Mouse (Mus musculus) limb, embryonic 13.5 days (tissue): ENCODE results near the gene Gm27021. TPM values are rescaled to one million over a fixed set of nuclear protein-coding genes. Genes with fewer than 3 reads are reported as not detected.

Source experiments
- ATAC-seq: fragments of 200-750 bp; cut with Nextera tagmentation; 2 replicates; pipeline ENCODE4 v1.8.0; 2017; ENCODE audit warnings: low read depth, moderate number of reproducible peaks, moderate TSS enrichment; ENCODE audit not compliant: low FRiP score
- H3K27ac ChIP-seq: fragments of 300-500 bp; sonication (generic); 2 replicates; pipeline ENCODE4 v1.5.1; 2015; ENCODE audit warnings: inconsistent platforms, mild to moderate bottlenecking, moderate library complexity
- H3K27me3 ChIP-seq: fragments of 300-500 bp; sonication (generic); 2 replicates; pipeline ENCODE4 v1.6.1; 2015; ENCODE audit warnings: mild to moderate bottlenecking, inconsistent platforms
- H3K36me3 ChIP-seq: fragments of 300-500 bp; sonication (generic); 2 replicates; pipeline ENCODE4 v1.6.1; 2015; ENCODE audit warnings: inconsistent platforms, mild to moderate bottlenecking, moderate library complexity
- H3K4me1 ChIP-seq: fragments of 300-500 bp; sonication (generic); 2 replicates; pipeline ENCODE4 v1.6.1; 2015; ENCODE audit warnings: inconsistent platforms
- H3K4me2 ChIP-seq: fragments of 300-500 bp; sonication (generic); replicated peaks from 2 replicates; pipeline ENCODE4 v1.6.1; 2015; ENCODE audit warnings: inconsistent platforms, mild to moderate bottlenecking, moderate library complexity
- H3K4me3 ChIP-seq: fragments of 300-500 bp; sonication (generic); 2 replicates; pipeline ENCODE4 v1.5.1; 2015; ENCODE audit warnings: moderate library complexity, mild to moderate bottlenecking, inconsistent platforms
- H3K9ac ChIP-seq: fragments of 300-500 bp; sonication (generic); 2 replicates; pipeline ENCODE4 v1.6.1; 2015; ENCODE audit warnings: mild to moderate bottlenecking, inconsistent platforms
- H3K9me3 ChIP-seq: fragments of 300-500 bp; sonication (generic); 2 replicates; pipeline ENCODE4 v1.6.1; 2016; ENCODE audit warnings: inconsistent platforms
- WGBS: fragments of 180-500 bp; shearing (Covaris S2); methylation state at CpG from one replicate; pipeline ENCODE4 v1.1.7; 2015; 5-methylcytosine and 5-hydroxymethylcytosine counted together
- polyA plus RNA-seq: library from polyadenylated mRNA; unstranded; fragments of >200 nt; fragmentation: Nextera tagmentation; extraction: Ambion mirVana; gene quantifications from 2 replicates; pipeline ENCODE4 v1.2.1, GENCODE M21; 2015

Gm27021 gene
- polyA plus RNA-seq, 1 experiment from 2014 or later: 5.5 TPM

- Histone ChIP-seq H3K9ac (no peak overlapping the region), H3K27ac (no peak overlapping the region), H3K4me3 (no peak overlapping the region), H3K4me1 (peaks cover 55% of the 10 kb centered on the region), H3K36me3 (peaks cover 69% of the 10 kb centered on the region), H3K27me3 (no peaks in the 10 kb centered on the region), H3K4me2 (no peak overlapping the region), H3K9me3 (no peaks in the 10 kb centered on the region)
- no peak for ATAC-seq
- 97% methylated on average over 37 of the region's 37 CpGs for WGBS
Measured at GRCm38 (mm10) chr8:120568164-120568798, 99.6 kb downstream of the Gm27021 start.

DNA sequence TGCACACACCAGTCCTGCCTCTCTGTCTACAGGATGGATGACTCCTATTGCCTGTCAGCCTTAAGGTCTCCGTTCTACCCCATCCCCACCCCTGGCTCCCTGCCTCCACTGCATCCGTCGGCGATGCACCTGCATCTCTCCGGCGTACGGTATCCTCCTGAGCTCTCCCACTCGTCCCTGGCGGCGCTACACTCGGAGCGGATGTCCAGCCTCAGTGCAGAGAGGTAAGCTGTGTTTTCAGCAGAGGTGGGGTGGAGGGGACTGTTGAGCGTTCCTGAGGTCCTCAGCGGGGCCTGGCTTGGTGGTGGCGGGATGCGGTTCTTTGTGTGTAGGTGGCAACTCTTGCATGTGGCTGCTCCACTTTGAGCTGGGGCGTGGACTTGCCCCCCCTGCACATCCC, 100.1 kb downstream of the Gm27021 start:
- 95% methylated on average over 17 of the region's 17 CpGs for WGBS
- H3K27ac ChIP-seq: no peak overlapping the region
- no peaks in the 10 kb centered on the region for H3K27me3 ChIP-seq
- no peak for ATAC-seq
- no peak overlapping the region for H3K4me2 ChIP-seq
- H3K4me1 ChIP-seq: peaks cover 56% of the 10 kb centered on the region
- H3K9me3 ChIP-seq: no peaks in the 10 kb centered on the region
- no peak overlapping the region for H3K9ac ChIP-seq
- H3K4me3 ChIP-seq: no peak overlapping the region
- peaks cover 63% of the 10 kb centered on the region for H3K36me3 ChIP-seq

DNA sequence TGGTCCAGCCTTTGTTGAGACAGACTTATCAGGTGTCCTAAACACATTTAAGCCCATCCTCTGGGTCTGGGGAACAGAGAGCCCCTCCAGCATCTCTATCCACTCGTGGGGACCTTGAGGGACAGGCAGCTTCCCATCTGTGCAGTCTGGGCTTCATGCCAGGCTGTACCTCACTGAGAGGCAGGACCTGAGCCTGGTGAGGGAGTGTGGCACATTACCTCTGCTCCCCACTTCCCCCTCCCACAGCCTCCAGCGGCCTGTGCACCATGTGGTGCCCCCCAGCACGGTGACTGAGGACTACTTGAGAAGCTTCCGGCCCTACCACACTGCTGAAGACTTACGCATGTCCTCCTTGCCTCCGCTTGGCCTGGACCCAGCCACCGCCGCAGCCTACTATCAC, 101.2 kb downstream of the Gm27021 start:
- Histone ChIP-seq H3K27ac (no peak overlapping the region), H3K4me3 (no peak overlapping the region), H3K36me3 (peaks cover 53% of the 10 kb centered on the region), H3K9me3 (no peaks in the 10 kb centered on the region), H3K4me1 (peaks cover 66% of the 10 kb centered on the region), H3K27me3 (no peaks in the 10 kb centered on the region), H3K9ac (peak overlapping the region; percentile 8; the same call in 1 of the 2 replicates), H3K4me2 (no peak overlapping the region)
- ATAC-seq: no peak
- WGBS: 75% methylated on average over 8 of the region's 8 CpGs

GRCm38 (mm10) chr8:120565151-120565711, 102.6 kb downstream of the Gm27021 start:
- Histone ChIP-seq H3K27ac (no peak overlapping the region), H3K36me3 (peaks cover 39% of the 10 kb centered on the region), H3K9me3 (no peaks in the 10 kb centered on the region), H3K9ac (no peak overlapping the region), H3K4me1 (peaks cover 69% of the 10 kb centered on the region), H3K4me3 (no peak overlapping the region), H3K27me3 (no peaks in the 10 kb centered on the region), H3K4me2 (no peak overlapping the region)
- no peak for ATAC-seq
- 23% methylated on average over 7 of the region's 7 CpGs for WGBS

DNA sequence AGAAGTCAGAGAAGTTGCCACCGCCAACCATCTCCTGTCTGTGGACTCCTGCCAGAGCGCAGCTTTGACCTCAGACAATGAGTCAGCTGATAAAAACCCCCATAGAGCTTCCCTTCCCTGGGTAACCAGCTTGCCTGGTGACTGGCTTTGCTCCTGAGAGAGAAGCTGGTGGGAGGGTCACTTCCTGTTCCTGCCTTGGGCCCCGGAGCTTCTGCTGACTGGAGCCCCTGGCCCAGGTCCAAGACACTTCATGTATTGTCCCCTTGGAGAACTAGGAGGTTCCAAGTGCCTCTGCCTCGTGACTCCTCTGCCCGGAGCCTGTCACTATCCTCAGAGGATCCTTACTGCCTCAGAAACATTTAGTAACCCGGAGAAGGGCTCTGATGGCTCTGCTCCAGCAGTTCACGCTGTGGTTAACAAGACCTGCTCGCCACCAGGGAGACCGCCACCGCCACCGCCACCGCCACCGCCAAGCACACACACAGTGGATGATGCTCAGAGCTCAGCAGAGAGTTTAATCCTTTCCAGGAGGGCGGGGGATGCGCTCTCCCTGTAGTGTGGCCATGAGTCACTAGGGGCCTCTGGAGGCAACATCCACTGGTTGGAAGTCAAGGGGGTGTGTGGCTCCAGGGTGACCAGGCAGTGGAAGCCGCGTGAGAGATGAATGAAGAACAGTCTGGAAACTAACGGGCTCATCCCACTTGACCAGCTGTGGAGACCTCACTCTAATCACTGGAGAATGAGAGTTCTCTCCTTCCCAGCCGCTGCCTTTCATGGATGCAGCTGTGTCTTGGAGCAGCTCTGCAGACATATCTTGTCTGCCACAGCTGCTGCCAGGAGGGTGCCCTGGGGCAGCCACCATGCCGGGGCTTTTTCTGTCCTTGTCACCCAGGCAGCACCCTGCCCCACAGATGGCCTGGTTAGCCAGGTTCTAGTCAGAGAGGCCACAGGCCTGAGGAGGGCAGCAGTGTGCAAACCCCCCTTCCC, 103.7 kb downstream of the Gm27021 start:
- Histone ChIP-seq H3K4me1 (peaks cover 73% of the 10 kb centered on the region), H3K9ac (peak overlapping the region; percentile 20; the same call in 1 of the 2 replicates), H3K9me3 (no peaks in the 10 kb centered on the region), H3K4me3 (no peak overlapping the region), H3K36me3 (peaks cover 29% of the 10 kb centered on the region), H3K4me2 (peak overlapping the region; percentile 12; the same call in 1 of the 2 replicates), H3K27ac (peak overlapping the region; percentile 67; the same call in 1 of the 2 replicates), H3K27me3 (no peaks in the 10 kb centered on the region)
- WGBS: 20% methylated on average over 20 of the region's 20 CpGs
- ATAC-seq: no peak

GRCm38 (mm10) chr8:120563348-120563724, 104.5 kb downstream of the Gm27021 start:
- Histone ChIP-seq H3K27ac (peak overlapping the region; percentile 67; the same call in 1 of the 2 replicates), H3K4me3 (no peak overlapping the region), H3K9ac (peak overlapping the region; percentile 20; the same call in 1 of the 2 replicates), H3K36me3 (peaks cover 21% of the 10 kb centered on the region), H3K27me3 (no peaks in the 10 kb centered on the region), H3K4me1 (peaks cover 81% of the 10 kb centered on the region), H3K9me3 (no peaks in the 10 kb centered on the region), H3K4me2 (0 out of 2 replicates have a peak overlapping the region, but pooled peaks have one; percentile 12)
- no peak for ATAC-seq
- WGBS: 7% methylated on average over 8 of the region's 8 CpGs

DNA sequence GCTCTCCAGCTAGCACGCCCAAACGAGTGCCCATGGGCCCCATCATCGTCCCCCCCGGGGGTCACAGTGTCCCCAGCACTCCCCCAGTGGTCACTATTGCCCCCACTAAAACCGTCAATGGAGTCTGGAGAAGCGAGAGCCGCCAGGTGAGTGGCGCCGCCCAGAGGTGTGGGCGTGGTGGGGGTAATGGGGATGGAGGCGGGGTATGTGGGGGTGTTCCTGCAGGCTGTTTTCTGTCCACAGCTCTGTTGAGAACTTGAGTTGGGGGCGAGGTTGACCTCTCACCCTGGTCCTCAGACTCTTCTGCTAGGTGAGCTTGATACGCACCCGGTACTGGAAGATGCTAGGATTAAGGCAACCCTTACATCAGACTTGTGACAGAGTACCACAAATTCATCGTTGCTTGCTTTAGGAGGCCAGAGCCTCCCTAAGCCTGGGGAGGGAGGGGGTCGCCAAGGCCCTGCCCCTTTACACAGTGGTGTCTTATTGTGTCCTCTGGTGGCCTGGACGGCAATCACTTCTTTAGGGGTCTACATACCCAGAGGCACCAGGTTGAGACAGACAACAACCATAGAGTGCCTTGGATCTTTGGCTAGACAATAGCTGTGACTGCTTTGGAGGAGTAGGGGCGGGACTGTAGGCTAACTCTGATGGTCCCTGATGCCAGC, 105.1 kb downstream of the Gm27021 start:
- ATAC-seq: no peak
- H3K4me2 ChIP-seq: 0 out of 2 replicates have a peak overlapping the region, but pooled peaks have one; percentile 12
- peaks cover 86% of the 10 kb centered on the region for H3K4me1 ChIP-seq
- WGBS: 63% methylated on average over 18 of the region's 18 CpGs
- H3K27ac ChIP-seq: peak overlapping the region; percentile 28; the same call in 1 of the 2 replicates
- peaks cover 16% of the 10 kb centered on the region for H3K36me3 ChIP-seq
- H3K4me3 ChIP-seq: no peak overlapping the region
- no peaks in the 10 kb centered on the region for H3K9me3 ChIP-seq
- H3K9ac ChIP-seq: peak overlapping the region; percentile 20; the same call in 1 of the 2 replicates
- no peaks in the 10 kb centered on the region for H3K27me3 ChIP-seq

- Histone ChIP-seq H3K4me1 (peaks cover 95% of the 10 kb centered on the region), H3K27ac (no peak overlapping the region), H3K4me2 (no peak overlapping the region), H3K27me3 (no peaks in the 10 kb centered on the region), H3K4me3 (no peak overlapping the region), H3K36me3 (peaks cover 5% of the 10 kb centered on the region), H3K9me3 (no peaks in the 10 kb centered on the region), H3K9ac (no peak overlapping the region)
- no peak for ATAC-seq
- WGBS: 83% methylated on average over 22 of the region's 22 CpGs
Measured at GRCm38 (mm10) chr8:120561539-120562435, 106.1 kb downstream of the Gm27021 start.

- no peak overlapping the region for H3K27ac ChIP-seq
- no peaks in the 10 kb centered on the region for H3K9me3 ChIP-seq
- H3K4me3 ChIP-seq: no peak overlapping the region
- H3K27me3 ChIP-seq: no peaks in the 10 kb centered on the region
- 64% methylated on average over 5 of the region's 5 CpGs for WGBS
- H3K4me2 ChIP-seq: no peak overlapping the region
- no peak for ATAC-seq
- no peaks in the 10 kb centered on the region for H3K36me3 ChIP-seq
- no peak overlapping the region for H3K9ac ChIP-seq
- H3K4me1 ChIP-seq: peaks cover 95% of the 10 kb centered on the region
Measured at GRCm38 (mm10) chr8:120560535-120560934, 107.3 kb downstream of the Gm27021 start.

DNA sequence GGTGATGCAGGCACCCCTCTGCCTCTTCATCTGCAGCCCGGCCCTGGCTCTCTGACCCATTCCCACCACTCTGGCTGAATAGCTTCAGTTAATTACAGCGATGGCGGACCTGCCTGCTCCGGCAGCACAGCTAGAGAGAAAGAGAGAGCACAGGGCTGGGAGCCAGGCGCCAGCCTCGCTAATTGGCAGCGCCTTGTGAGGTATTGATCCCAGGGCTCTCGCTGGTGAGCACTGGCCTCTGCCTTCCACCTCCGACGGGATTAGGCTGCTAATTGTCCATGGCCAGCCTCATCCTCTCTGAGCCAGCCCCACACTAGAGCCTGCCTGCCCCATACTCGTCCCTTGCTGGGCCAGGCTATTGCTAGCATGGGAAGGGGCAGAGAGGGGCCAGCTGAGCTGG, 108.2 kb downstream of the Gm27021 start:
- 17% methylated on average over 11 of the region's 11 CpGs for WGBS
- no peak overlapping the region for H3K4me3 ChIP-seq
- peaks cover 5% of the 10 kb centered on the region; the same call in 1 of the 2 replicates for H3K36me3 ChIP-seq
- H3K4me1 ChIP-seq: peaks cover 94% of the 10 kb centered on the region
- no peak overlapping the region for H3K4me2 ChIP-seq
- no peak overlapping the region for H3K27ac ChIP-seq
- H3K9ac ChIP-seq: peak overlapping the region; percentile 31
- no peaks in the 10 kb centered on the region for H3K9me3 ChIP-seq
- ATAC-seq: no peak
- H3K27me3 ChIP-seq: no peaks in the 10 kb centered on the region
